Mouse (Mus musculus): ENCODE data around the gene Myo3b. TPM values are rescaled to one million over a fixed set of nuclear protein-coding genes. Genes with fewer than 3 reads are reported as not detected.
"Not testable (repeated sequence)": the region's sequence is repeated elsewhere in the genome, so short reads cannot be mapped to it uniquely, and the experiment has no call there.

Myo3b gene
- total RNA-seq, 2 experiments from 2014 or later = not detected

GRCm38 (mm10) chr2:70176823-70177708 lies 138.1 kb downstream of the Myo3b start:
- no peak for ATAC-seq (replicated peaks; ENCODE audit: low FRiP score, poor library complexity, severe bottlenecking)

GRCm38 (mm10) chr2:70177709-70178030 lies 138.7 kb downstream of the Myo3b start:
- ATAC-seq (replicated peaks; ENCODE audit: low FRiP score, poor library complexity, severe bottlenecking) = no peak

GRCm38 (mm10) chr2:70178241-70178640 lies 139.3 kb downstream of the Myo3b start:
- ATAC-seq (replicated peaks; ENCODE audit: low FRiP score, poor library complexity, severe bottlenecking) = no peak

- no peak for ATAC-seq (replicated peaks; ENCODE audit: low FRiP score, poor library complexity, severe bottlenecking)
These were observed 143.3 kb downstream of the Myo3b start for GRCm38 (mm10) chr2:70182150-70182670.

- ATAC-seq (replicated peaks; ENCODE audit: low FRiP score, poor library complexity, severe bottlenecking) = no peak
These were observed 148.1 kb downstream of the Myo3b start for GRCm38 (mm10) chr2:70187040-70187439.

- no peak for ATAC-seq (replicated peaks; ENCODE audit: low FRiP score, poor library complexity, severe bottlenecking)
These were observed 156.7 kb downstream of the Myo3b start for GRCm38 (mm10) chr2:70195418-70196248.

- no peak for ATAC-seq (replicated peaks; ENCODE audit: low FRiP score, poor library complexity, severe bottlenecking)
These were observed 163.1 kb downstream of the Myo3b start for GRCm38 (mm10) chr2:70201796-70202555.

- no peak for ATAC-seq (replicated peaks; ENCODE audit: low FRiP score, poor library complexity, severe bottlenecking)
These were observed 163.7 kb downstream of the Myo3b start for GRCm38 (mm10) chr2:70202578-70203167.

GRCm38 (mm10) chr2:70208411-70208810 lies 169.5 kb downstream of the Myo3b start:
- no peak for ATAC-seq (replicated peaks; ENCODE audit: low FRiP score, poor library complexity, severe bottlenecking)

GRCm38 (mm10) chr2:70209790-70210189 lies 170.9 kb downstream of the Myo3b start:
- no peak for ATAC-seq (replicated peaks; ENCODE audit: low FRiP score, poor library complexity, severe bottlenecking)

GRCm38 (mm10) chr2:70210427-70211332 lies 171.8 kb downstream of the Myo3b start:
- no peak for ATAC-seq (replicated peaks; ENCODE audit: low FRiP score, poor library complexity, severe bottlenecking)

- no peak for ATAC-seq (replicated peaks; ENCODE audit: low FRiP score, poor library complexity, severe bottlenecking)
These were observed 175.5 kb downstream of the Myo3b start for GRCm38 (mm10) chr2:70214401-70214800.

GRCm38 (mm10) chr2:70217800-70218199 lies 178.9 kb downstream of the Myo3b start:
- ATAC-seq (replicated peaks; ENCODE audit: low FRiP score, poor library complexity, severe bottlenecking) = no peak

- no peak for ATAC-seq (replicated peaks; ENCODE audit: low FRiP score, poor library complexity, severe bottlenecking)
These were observed 179.5 kb downstream of the Myo3b start for GRCm38 (mm10) chr2:70218469-70218868.

- no peak for ATAC-seq (replicated peaks; ENCODE audit: low FRiP score, poor library complexity, severe bottlenecking)
These were observed 187.8 kb downstream of the Myo3b start for GRCm38 (mm10) chr2:70226679-70227078.

GRCm38 (mm10) chr2:70234450-70234849 lies 195.5 kb downstream of the Myo3b start:
- ATAC-seq (replicated peaks; ENCODE audit: low FRiP score, poor library complexity, severe bottlenecking) = not testable (repeated sequence)

GRCm38 (mm10) chr2:70245981-70246380 lies 207.1 kb downstream of the Myo3b start:
- no peak for ATAC-seq (replicated peaks; ENCODE audit: low FRiP score, poor library complexity, severe bottlenecking)

GRCm38 (mm10) chr2:70248616-70249015 lies 209.7 kb downstream of the Myo3b start:
- no peak for ATAC-seq (replicated peaks; ENCODE audit: low FRiP score, poor library complexity, severe bottlenecking)

GRCm38 (mm10) chr2:70249872-70250271 lies 210.9 kb downstream of the Myo3b start:
- no peak for ATAC-seq (replicated peaks; ENCODE audit: low FRiP score, poor library complexity, severe bottlenecking)
